21 mouse cellular contexts compared by ENCODE assay signal in the genomic region with DNA sequence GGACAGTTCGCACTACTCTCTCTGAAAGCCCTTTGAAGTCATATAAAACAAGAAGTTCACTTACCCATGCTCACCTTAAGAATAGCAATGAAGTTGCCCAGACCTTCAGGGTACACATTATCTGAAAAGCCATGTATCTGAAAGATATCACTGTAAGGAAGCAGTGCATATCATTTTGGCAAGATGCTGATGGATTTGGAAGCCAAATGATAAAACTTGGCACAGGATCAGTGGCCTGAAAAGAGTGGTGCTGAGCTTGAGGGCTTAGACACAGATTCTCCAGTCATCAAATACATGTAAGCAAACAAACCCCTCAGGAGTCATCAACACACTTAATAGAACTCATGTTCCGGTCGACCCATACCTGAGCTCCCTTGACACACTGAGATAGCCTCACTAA. TPM values are rescaled to one million over a fixed set of nuclear protein-coding genes. Genes with fewer than 3 reads are reported as not detected.
DNase-seq lines count a peak whose midpoint lies in the region; ATAC-seq and TF ChIP-seq lines count a peak whose summit lies in the region.
"Had no signal": no experiment of that assay in that cellular context is flagged by ENCODE, and none has a peak within 500 bp of the region (broad histone marks: within the 10 kb centered on the region; RNA-seq: fewer than 3 reads in every experiment).

No protein-coding gene starts in this region.

- no peak overlapping the region for H3K4me3 ChIP-seq in forebrain, embryonic 14.5 days (ENCODE audit: low read depth, low read length)
- no peak overlapping the region for H3K4me3 ChIP-seq in forebrain, embryonic 12.5 days (replicated peaks)
- no peak overlapping the region for H3K4me3 ChIP-seq in liver, adult 2 months (ENCODE audit: insufficient read depth, low read depth, low read length)
- no peak overlapping the region for H3K4me3 ChIP-seq in liver, embryonic 11.5 days (ENCODE audit: low read depth, low read length)
- no peak overlapping the region for H3K4me3 ChIP-seq in MEL (ENCODE audit: control insufficient read depth in 1 of 2, insufficient read depth in 1 of 2, low read depth in 2 of 2, low read length in 2 of 2)
- no peak overlapping the region for H3K4me3 ChIP-seq in hindbrain, postnatal 0 days (ENCODE audit: low read length)
- H3K4me3 ChIP-seq in intestine, embryonic 16.5 days (ENCODE audit: low read length) = no peak overlapping the region
- H3K4me3 ChIP-seq: embryonic facial prominence, embryonic 10.5 days; embryonic facial prominence, embryonic 12.5 days; forebrain, embryonic 13.5 days had no signal

- no peaks in the 10 kb centered on the region for H3K27me3 ChIP-seq in forebrain, embryonic 14.5 days (replicated peaks; ENCODE audit: control insufficient read depth, insufficient read depth, low read length)
- H3K27me3 ChIP-seq in forebrain, embryonic 12.5 days = no peaks in the 10 kb centered on the region
- H3K27me3 ChIP-seq in liver, adult 2 months (ENCODE audit: control insufficient read depth, insufficient read depth, low read length) = no peaks in the 10 kb centered on the region
- H3K27me3 ChIP-seq in liver, embryonic 11.5 days (replicated peaks; ENCODE audit: control insufficient read depth, insufficient read depth, low read length) = no peaks in the 10 kb centered on the region
- H3K27me3 ChIP-seq in MEL (ENCODE audit: control insufficient read depth in 1 of 2, insufficient read depth in 2 of 2, low read length in 2 of 2) = no peaks in the 10 kb centered on the region
- H3K27me3 ChIP-seq in hindbrain, postnatal 0 days (ENCODE audit: insufficient read depth, low read length) = no peaks in the 10 kb centered on the region
- H3K27me3 ChIP-seq in intestine, embryonic 16.5 days (replicated peaks; ENCODE audit: control insufficient read depth, insufficient read depth, low read length) = no peaks in the 10 kb centered on the region
- H3K27me3 ChIP-seq: embryonic facial prominence, embryonic 12.5 days; forebrain, embryonic 13.5 days had no signal

- H3K9ac ChIP-seq in forebrain, embryonic 14.5 days (ENCODE audit: low read length) = no peak overlapping the region
- H3K9ac ChIP-seq in forebrain, embryonic 12.5 days = no peak overlapping the region
- no peak overlapping the region for H3K9ac ChIP-seq in liver, adult 2 months (ENCODE audit: low read depth, low read length)
- no peak overlapping the region for H3K9ac ChIP-seq in liver, embryonic 11.5 days (ENCODE audit: low read depth, low read length)
- H3K9ac ChIP-seq in MEL (ENCODE audit: control insufficient read depth, low read depth, low read length, poor library complexity, severe bottlenecking) = no peak overlapping the region
- H3K9ac ChIP-seq in hindbrain, postnatal 0 days (replicated peaks; ENCODE audit: low read length) = no peak overlapping the region
- no peak overlapping the region for H3K9ac ChIP-seq in intestine, embryonic 16.5 days (ENCODE audit: low read depth, low read length)
- H3K9ac ChIP-seq: embryonic facial prominence, embryonic 12.5 days; forebrain, embryonic 13.5 days had no signal

- no peaks in the 10 kb centered on the region for H3K4me1 ChIP-seq in forebrain, embryonic 14.5 days (ENCODE audit: control insufficient read depth, insufficient read depth, low read length)
- no peaks in the 10 kb centered on the region for H3K4me1 ChIP-seq in forebrain, embryonic 12.5 days
- peaks cover 48% of the 10 kb centered on the region for H3K4me1 ChIP-seq in liver, adult 2 months (ENCODE audit: control insufficient read depth, insufficient read depth, low read length)
- peaks cover 9% of the 10 kb centered on the region for H3K4me1 ChIP-seq in liver, embryonic 11.5 days (replicated peaks; ENCODE audit: control insufficient read depth, insufficient read depth, low read length)
- peaks cover 5 to 18% of the 10 kb centered on the region in 2 experiments; a peak in 3 of 4 replicates for H3K4me1 ChIP-seq in MEL (ENCODE audit: control insufficient read depth in 1 of 2, insufficient read depth in 2 of 2, low read length in 2 of 2)
- H3K4me1 ChIP-seq in hindbrain, postnatal 0 days (ENCODE audit: insufficient read depth, low read length) = no peaks in the 10 kb centered on the region
- H3K4me1 ChIP-seq in intestine, embryonic 16.5 days (ENCODE audit: control insufficient read depth, insufficient read depth, low read length) = peaks cover 17% of the 10 kb centered on the region
- H3K4me1 ChIP-seq: embryonic facial prominence, embryonic 10.5 days; embryonic facial prominence, embryonic 12.5 days; forebrain, embryonic 13.5 days had no signal

- peak; percentile 20 for DNase-seq in forebrain, embryonic 14.5 days (ENCODE audit: low spot score)
- peak; percentile 71 for DNase-seq in liver, adult 2 months (ENCODE audit: extremely low read depth, low read depth, low spot score)
- DNase-seq in liver, embryonic 11.5 days (ENCODE audit: low spot score) = no peak
- no peak for DNase-seq in MEL (ENCODE audit: low read depth, low spot score)
- DNase-seq in brain, embryonic 14.5 days (ENCODE audit: low read depth) = peak; percentile 22
- no peak for DNase-seq in hindbrain, postnatal 0 days (ENCODE audit: low spot score)
- DNase-seq: adrenal gland, adult 8-10 months; adrenal gland, postnatal 14 days; adrenal gland, postnatal 36 days; cerebellum, adult 11-12 months; cerebellum, adult 2 months; cerebellum, adult 9-10 months; cerebellum, postnatal 25 days had no signal

- 96% methylated on average over 3 of the region's 3 CpGs for WGBS in forebrain, embryonic 14.5 days
- WGBS in forebrain, embryonic 12.5 days = 93% methylated on average over 3 of the region's 3 CpGs
- 44% methylated on average over 3 of the region's 3 CpGs for WGBS in liver, adult 2 months
- 87% methylated on average over 3 of the region's 3 CpGs for WGBS in liver, embryonic 11.5 days
- 88% methylated on average over 3 of the region's 3 CpGs for WGBS in hindbrain, postnatal 0 days
- WGBS in intestine, embryonic 16.5 days = 95% methylated on average over 3 of the region's 3 CpGs

- no peak for TF ChIP-seq POLR2A in liver, adult 2 months (IDR thresholded peaks at IDR 0.05; ENCODE audit: extremely low read depth, insufficient read depth, low read length)
- no peak for TF ChIP-seq POLR2A in MEL (IDR thresholded peaks at IDR 0.05; ENCODE audit: control insufficient read depth in 1 of 2, insufficient read depth in 1 of 2, low read depth in 1 of 2, low read length in 2 of 2, poor library complexity in 1 of 2)
- TF ChIP-seq POLR2A in brain, embryonic 14.5 days (IDR thresholded peaks at IDR 0.05; ENCODE audit: borderline replicate concordance, extremely low read depth, insufficient read depth, insufficient read length, poor library complexity, severe bottlenecking) = no peak

- H3K9me3 ChIP-seq in forebrain, embryonic 14.5 days (replicated peaks; ENCODE audit: control insufficient read depth, low read length) = no peaks in the 10 kb centered on the region
- no peaks in the 10 kb centered on the region for H3K9me3 ChIP-seq in forebrain, embryonic 12.5 days
- H3K9me3 ChIP-seq in liver, embryonic 11.5 days (ENCODE audit: control insufficient read depth, low read length) = no peaks in the 10 kb centered on the region
- H3K9me3 ChIP-seq in MEL (replicated peaks; ENCODE audit: insufficient read depth, low read length) = no peaks in the 10 kb centered on the region
- no peaks in the 10 kb centered on the region for H3K9me3 ChIP-seq in hindbrain, postnatal 0 days (ENCODE audit: low read length)
- H3K9me3 ChIP-seq in intestine, embryonic 16.5 days (ENCODE audit: control insufficient read depth, low read length) = no peaks in the 10 kb centered on the region
- H3K9me3 ChIP-seq: embryonic facial prominence, embryonic 10.5 days; embryonic facial prominence, embryonic 12.5 days; forebrain, embryonic 13.5 days had no signal

- no peak overlapping the region for H3K4me2 ChIP-seq in forebrain, embryonic 14.5 days (ENCODE audit: low read length)
- H3K4me2 ChIP-seq in forebrain, embryonic 12.5 days = no peak overlapping the region
- no peak overlapping the region for H3K4me2 ChIP-seq in liver, embryonic 11.5 days
- no peak overlapping the region for H3K4me2 ChIP-seq in hindbrain, postnatal 0 days (ENCODE audit: low read depth, low read length)
- H3K4me2 ChIP-seq in intestine, embryonic 16.5 days (ENCODE audit: low read depth, low read length) = no peak overlapping the region
- H3K4me2 ChIP-seq: embryonic facial prominence, embryonic 12.5 days; forebrain, embryonic 13.5 days had no signal

- no peak for TF ChIP-seq CTCF in liver, adult 2 months (IDR thresholded peaks at IDR 0.05; ENCODE audit: low read depth, low read length)
- no peak for TF ChIP-seq CTCF in MEL (IDR thresholded peaks at IDR 0.05 in 2 of 3, conservative IDR thresholded peaks at IDR 0.05 in 1 of 3; ENCODE audit: control insufficient read depth in 1 of 3, insufficient read depth in 1 of 3, low read depth in 2 of 3, low read length in 3 of 3, poor library complexity in 1 of 3, severe bottlenecking in 1 of 3)
- no peak for TF ChIP-seq CTCF in brain, embryonic 14.5 days (IDR thresholded peaks at IDR 0.05; ENCODE audit: borderline replicate concordance, extremely low read depth, insufficient read depth, insufficient read length)
- no peak for TF ChIP-seq CTCF in hindbrain, postnatal 0 days (IDR thresholded peaks at IDR 0.05; ENCODE audit: low read depth)

- no peak for ATAC-seq in forebrain, embryonic 14.5 days
- no peak for ATAC-seq in forebrain, embryonic 12.5 days (ENCODE audit: low FRiP score)
- no peak for ATAC-seq in liver, embryonic 11.5 days (replicated peaks; ENCODE audit: low FRiP score)
- ATAC-seq in hindbrain, postnatal 0 days = no peak
- ATAC-seq in intestine, embryonic 16.5 days = no peak
- ATAC-seq: activated CD4-positive, CD25-positive, alpha-beta regulatory T cell, adult 4 months; forebrain, embryonic 13.5 days; forebrain, embryonic 16.5 days; Patski had no signal

- TF ChIP-seq RAD21 in MEL (IDR thresholded peaks at IDR 0.05; ENCODE audit: low read depth, low read length) = no peak

- no peaks in the 10 kb centered on the region for H3K36me3 ChIP-seq in forebrain, embryonic 14.5 days (ENCODE audit: control insufficient read depth, insufficient read depth, low read length)
- H3K36me3 ChIP-seq in forebrain, embryonic 12.5 days (replicated peaks) = no peaks in the 10 kb centered on the region
- H3K36me3 ChIP-seq in liver, adult 2 months (ENCODE audit: control insufficient read depth, insufficient read depth, low read length) = peaks cover 45% of the 10 kb centered on the region
- no peaks in the 10 kb centered on the region for H3K36me3 ChIP-seq in liver, embryonic 11.5 days (ENCODE audit: control insufficient read depth, insufficient read depth, low read length)
- H3K36me3 ChIP-seq in MEL (ENCODE audit: control insufficient read depth in 1 of 2, insufficient read depth in 2 of 2, low read length in 2 of 2) = peaks cover 0 to 10% of the 10 kb centered on the region in 2 experiments; a peak in 2 of 4 replicates
- H3K36me3 ChIP-seq in hindbrain, postnatal 0 days (ENCODE audit: insufficient read depth, low read length) = no peaks in the 10 kb centered on the region
- no peaks in the 10 kb centered on the region for H3K36me3 ChIP-seq in intestine, embryonic 16.5 days (ENCODE audit: control insufficient read depth, insufficient read depth, low read length)
- H3K36me3 ChIP-seq: embryonic facial prominence, embryonic 10.5 days; embryonic facial prominence, embryonic 12.5 days had no signal

- H3K79me2 ChIP-seq in liver, adult 2 months (ENCODE audit: control insufficient read depth, insufficient read depth, low read length) = peaks cover 3% of the 10 kb centered on the region; the same call in 1 of the 2 replicates
- H3K79me2 ChIP-seq in MEL (ENCODE audit: control insufficient read depth, insufficient read depth, low read length, poor library complexity) = no peaks in the 10 kb centered on the region

- TF ChIP-seq EP300 in MEL (IDR thresholded peaks at IDR 0.05; ENCODE audit: low read depth in 1 of 2, low read length in 2 of 2) = peak in 1 of 2 experiments; percentile 38; a peak in 1 of 4 replicates

- H3K27ac ChIP-seq in forebrain, embryonic 14.5 days (ENCODE audit: low read depth, low read length) = no peak overlapping the region
- no peak overlapping the region for H3K27ac ChIP-seq in forebrain, embryonic 12.5 days
- H3K27ac ChIP-seq in liver, adult 2 months (replicated peaks; ENCODE audit: insufficient read depth, low read depth, low read length) = peak overlapping the region; percentile 60; the same call in 1 of the 2 replicates
- no peak overlapping the region for H3K27ac ChIP-seq in liver, embryonic 11.5 days (ENCODE audit: low read depth, low read length)
- H3K27ac ChIP-seq in MEL (ENCODE audit: control insufficient read depth, low read depth, low read length) = no peak overlapping the region
- H3K27ac ChIP-seq in hindbrain, postnatal 0 days = no peak overlapping the region
- no peak overlapping the region for H3K27ac ChIP-seq in intestine, embryonic 16.5 days (ENCODE audit: low read length)
- H3K27ac ChIP-seq: embryonic facial prominence, embryonic 10.5 days; embryonic facial prominence, embryonic 12.5 days; forebrain, embryonic 13.5 days had no signal

RNA-seq across cellular contexts. Expression of gene Adipor2, which starts 16.9 kb away (rescaled TPM):
- polyA plus RNA-seq in forebrain, embryonic 14.5 days (2014; fragmentation: Nextera tagmentation; extraction: Ambion mirVana) = 33.3 and 39.6 TPM in 2 replicates
- polyA plus RNA-seq in forebrain, embryonic 12.5 days (2016; fragmentation: Nextera tagmentation; extraction: Ambion mirVana) = 31.5 and 35.1 TPM in 2 replicates
- total RNA-seq in liver, adult 2 months (2014; rRNA removed) = 252 and 306 TPM in 2 replicates
- 212 and 246 TPM in 2 replicates for polyA plus RNA-seq in liver, adult 2 months (2012; rRNA removed)
- 15.8 and 16.5 TPM in 2 replicates for polyA plus RNA-seq in liver, embryonic 11.5 days (2014; fragmentation: Nextera tagmentation; extraction: Ambion mirVana)
- 37.9 and 41.3 TPM in 2 replicates for total RNA-seq in MEL (2012; rRNA removed)
- polyA plus RNA-seq in MEL (2012; ENCODE audit: insufficient read depth in 1 of 2, insufficient read length in 2 of 2, low read depth in 1 of 2, low replicate concordance in 2 of 2, missing spikeins in 1 of 2) = 10 to 100 TPM in 1 of 2 experiments, not detected in 1; 37.6 TPM
- 44.4 and 45.4 TPM in 2 replicates for polyA plus RNA-seq in brain, embryonic 14.5 days (2012; rRNA removed)
- 40.9 and 41.8 TPM in 2 replicates for total RNA-seq in hindbrain, postnatal 0 days (2014; rRNA removed)
- polyA plus RNA-seq in hindbrain, postnatal 0 days (2015; fragmentation: Nextera tagmentation; extraction: Ambion mirVana) = 30.8 and 32.2 TPM in 2 replicates
- polyA plus RNA-seq in intestine, embryonic 16.5 days (2015; fragmentation: Nextera tagmentation; extraction: Ambion mirVana) = 127 and 148 TPM in 2 replicates

Comparison
In these comparisons a context has a peak if more than half of its experiments do, and no peak if none do; other contexts are left out.
1. DNase-seq: peak in forebrain, embryonic 14.5 days (single experiment), liver, adult 2 months (single experiment) and brain, embryonic 14.5 days (single experiment); none in liver, embryonic 11.5 days (single experiment), MEL (single experiment) and hindbrain, postnatal 0 days (single experiment).